Mouse (Mus musculus) ES-E14 (cell line): ENCODE measurements around the gene Hyal2.

Experiments used
- CHD2 ChIP-seq: IDR thresholded peaks from 2 replicates; pipeline ENCODE4 v1.6.1; 2014; ENCODE audit warnings: mild to moderate bottlenecking, low read depth, low read length, inconsistent platforms
- HCFC1 ChIP-seq: IDR thresholded peaks from 2 replicates; pipeline ENCODE4 v1.6.1; 2012; ENCODE audit warnings: low read length, inconsistent platforms, borderline replicate concordance; ENCODE audit not compliant: insufficient read depth
- MAFK ChIP-seq: IDR thresholded peaks from 2 replicates; pipeline ENCODE4 v1.6.1; 2014; ENCODE audit warnings: mild to moderate bottlenecking, low read depth, low read length, inconsistent platforms; ENCODE audit not compliant: insufficient read depth
- ZC3H11A ChIP-seq: IDR thresholded peaks from 2 replicates; pipeline ENCODE4 v1.6.1; 2012; ENCODE audit warnings: low read depth, mild to moderate bottlenecking, inconsistent platforms, low read length, borderline replicate concordance
- ZNF384 ChIP-seq: IDR thresholded peaks from 2 replicates; pipeline ENCODE4 v1.6.1; 2012; ENCODE audit warnings: low read depth, low read length, inconsistent platforms

GRCm38 (mm10) chr9:107612945-107613569, 45.3 kb downstream of the Hyal2 start:
- TF ChIP-seq CHD2: no peak
- no peak for TF ChIP-seq ZC3H11A
- TF ChIP-seq HCFC1: no peak
- no peak for TF ChIP-seq ZNF384
- no peak for TF ChIP-seq MAFK
